Mouse (Mus musculus): ENCODE results near the gene Sbk1. TPM values are rescaled to one million over a fixed set of nuclear protein-coding genes. Genes with fewer than 3 reads are reported as not detected.

Gene Sbk1
- total RNA-seq, 2 experiments from 2014 or later: 98.2 to 99.0 TPM

- no peak for DNase-seq (ENCODE audit: extremely low spot score in 1 of 2, low spot score in 1 of 2)
Observed at GRCm38 (mm10) chr7:126329907-126330645, 57.7 kb downstream of the Sbk1 start.

GRCm38 (mm10) chr7:126330693-126331092 is 58.3 kb downstream of the Sbk1 start:
- DNase-seq (ENCODE audit: extremely low spot score in 1 of 2, low spot score in 1 of 2): no peak

GRCm38 (mm10) chr7:126332691-126333090 is 60.3 kb downstream of the Sbk1 start:
- no peak for DNase-seq (ENCODE audit: extremely low spot score in 1 of 2, low spot score in 1 of 2)

GRCm38 (mm10) chr7:126335556-126335955 is 63.1 kb downstream of the Sbk1 start:
- DNase-seq (ENCODE audit: extremely low spot score in 1 of 2, low spot score in 1 of 2): no peak

DNA sequence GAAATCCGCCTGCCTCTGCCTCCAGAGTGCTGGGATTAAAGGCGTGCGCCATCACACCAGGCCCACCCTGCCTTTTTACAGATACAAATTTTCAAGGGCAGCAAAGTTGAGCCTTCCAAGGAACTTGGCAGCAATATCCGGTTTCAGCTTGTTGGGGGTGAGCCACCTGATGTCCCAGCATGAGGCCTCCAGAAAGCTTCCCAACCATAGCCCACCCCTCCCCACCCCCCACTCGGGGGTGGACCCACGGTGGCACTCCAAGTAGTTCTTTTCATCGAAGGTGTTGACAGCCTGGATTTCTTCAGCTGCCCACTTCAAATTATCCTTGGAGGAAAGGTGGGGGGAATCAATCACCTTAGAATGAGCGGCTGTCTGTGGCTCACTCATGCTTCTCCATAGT is 66.5 kb downstream of the Sbk1 start:
- DNase-seq (ENCODE audit: extremely low spot score in 1 of 2, low spot score in 1 of 2): no peak

DNA sequence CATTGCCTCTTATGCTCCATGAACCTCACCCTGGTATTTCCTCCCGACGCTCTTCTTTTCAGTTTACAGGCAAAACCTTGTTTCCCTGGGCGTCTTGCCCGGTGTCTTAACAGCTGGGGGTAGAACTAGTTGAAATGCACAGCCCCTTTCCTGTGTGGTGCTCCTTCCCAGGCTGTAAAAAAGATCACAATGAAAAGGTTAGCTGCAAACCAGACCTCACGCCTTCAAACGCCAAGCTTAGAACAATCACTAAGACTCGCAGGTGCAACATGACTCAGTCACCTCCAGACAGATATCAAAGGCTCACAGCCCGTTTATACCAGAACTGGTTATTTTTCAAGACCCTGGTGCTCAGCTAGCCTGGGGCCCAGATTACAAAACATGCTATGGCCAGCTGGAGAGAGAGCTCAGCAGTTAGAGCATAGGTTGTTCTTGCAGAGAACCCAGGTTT is 67.1 kb downstream of the Sbk1 start:
- no peak for DNase-seq (ENCODE audit: extremely low spot score in 1 of 2, low spot score in 1 of 2)

- DNase-seq (ENCODE audit: extremely low spot score in 1 of 2, low spot score in 1 of 2): no peak
Observed at GRCm38 (mm10) chr7:126340206-126340618, 67.8 kb downstream of the Sbk1 start.

GRCm38 (mm10) chr7:126340896-126341295 is 68.5 kb downstream of the Sbk1 start:
- no peak for DNase-seq (ENCODE audit: extremely low spot score in 1 of 2, low spot score in 1 of 2)

Other genes starting within 250 kb of the Sbk1 start
- gene Gsg1l, start 190.2 kb upstream of the Sbk1 start, total RNA-seq (2021): 10 to 100 TPM; 14.3 to 14.4 TPM
- gene Xpo6, start 72.1 kb upstream of the Sbk1 start, total RNA-seq (2021): 10 to 100 TPM; 90.6 to 96.2 TPM
- 1 to 10 TPM; 1.1 to 1.3 TPM for gene Lat, start 97.0 kb downstream of the Sbk1 start, total RNA-seq (2021)
- gene Spns1, start 104.8 kb downstream of the Sbk1 start, total RNA-seq (2021): 10 to 100 TPM; 87.5 to 89.6 TPM
- 1 to 10 TPM; 5.8 to 8.4 TPM for gene Nfatc2ip, start 124.1 kb downstream of the Sbk1 start, total RNA-seq (2021)
- not detected for gene Cd19, start 142.3 kb downstream of the Sbk1 start, total RNA-seq (2021)
- gene Rabep2, start 156.1 kb downstream of the Sbk1 start, total RNA-seq (2021): 10 to 100 TPM in 1 of 2 experiments, 1 to 10 TPM in 1; 9.8 to 13.5 TPM
- 1 to 10 TPM in 1 of 2 experiments, under 1 TPM in 1; 0.76 to 1.0 TPM for gene Atp2a1, start 190.5 kb downstream of the Sbk1 start, total RNA-seq (2021)
- gene Sh2b1, start 202.8 kb downstream of the Sbk1 start, total RNA-seq (2021): 10 to 100 TPM; 70.8 to 73.1 TPM
- 10 to 100 TPM; 77.2 to 78.8 TPM for gene Tufm, start 214.7 kb downstream of the Sbk1 start, total RNA-seq (2021)
- 100 to 1,000 TPM; 101 to 134 TPM for gene Atxn2l, start 230.8 kb downstream of the Sbk1 start, total RNA-seq (2021)